Mouse (Mus musculus) left cerebral cortex, postnatal 10 days (tissue): Measurements from ENCODE around the gene Prickle1. TPM values are rescaled to one million over a fixed set of nuclear protein-coding genes. Genes with fewer than 3 reads are reported as not detected.

Experiments
- DNase-seq, 2 experiments: peaks; one replicate each; pipeline ENCODE4 v3.0.0; 2021 to 2022; ENCODE audit warnings: low spot score in 2 of 2, mixed read lengths in 1 of 2; ENCODE audit errors: extremely low spot score in 1 of 2
- intact Hi-C: fragments of 180-260 bp; cut with DNase I; formaldehyde crosslinking; loops from one replicate; pipeline ENCODE4 v1.15.1; 2025
- total RNA-seq, 2 experiments: library from RNA; stranded (reverse); gene quantifications; 2 replicates each; pipeline ENCODE4 v1.2.3; 2021

Prickle1 gene
- total RNA-seq, 2 experiments from 2014 or later, result 63.1 to 67.0 TPM

DNA sequence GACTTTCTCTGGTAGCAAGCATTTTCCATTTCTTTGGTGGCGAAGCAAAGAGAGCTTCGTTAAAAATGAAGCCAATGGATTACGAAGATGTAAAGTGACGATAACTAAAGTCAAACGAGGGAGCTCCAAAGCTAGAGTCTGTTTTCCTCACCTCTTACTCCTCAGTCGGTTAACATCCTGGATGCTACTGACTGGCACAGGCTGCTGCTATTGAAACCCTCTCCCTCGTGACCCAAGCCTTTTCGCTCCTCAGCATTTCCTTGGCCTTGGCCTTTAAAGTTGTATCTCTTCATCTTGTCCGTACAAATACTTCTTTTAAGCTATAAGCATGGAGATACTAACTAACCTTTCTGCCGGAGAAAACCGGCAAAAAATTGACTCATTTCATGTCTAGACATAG is 1.3 kb upstream of the Prickle1 start:
- intact Hi-C loops, result loop anchor here (5.0 to 10.0 kb wide), 3 partner anchors 90 to 610 kb away; no protein-coding TSS in a partner anchor
- DNase-seq, result peak in 1 of 2 experiments; percentile 5

DNA sequence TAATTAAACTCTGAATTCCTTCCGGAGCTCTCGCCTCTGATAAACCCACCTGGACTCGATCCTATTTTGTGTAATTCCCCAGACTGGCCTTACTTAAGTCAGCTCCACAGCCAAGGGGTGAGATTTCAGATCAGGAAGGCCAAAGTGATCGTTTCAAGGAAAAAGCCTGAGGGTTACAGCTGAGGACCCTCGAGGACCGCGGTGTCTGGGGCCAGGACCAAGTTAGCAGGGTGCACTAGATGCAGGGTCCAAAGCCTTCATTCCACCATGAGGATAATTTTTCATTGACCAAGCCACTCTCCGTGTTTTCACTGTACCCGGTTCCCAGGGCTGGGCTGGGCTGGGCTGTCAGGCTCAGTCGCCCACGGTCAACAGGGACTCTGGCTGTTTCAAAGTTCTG is 594 bp upstream of the Prickle1 start:
- intact Hi-C loops, result loop anchor here (5.0 to 10.0 kb wide), 3 partner anchors 91 to 611 kb away; no protein-coding TSS in a partner anchor
- DNase-seq, result peak; percentile 70 to 81

DNA sequence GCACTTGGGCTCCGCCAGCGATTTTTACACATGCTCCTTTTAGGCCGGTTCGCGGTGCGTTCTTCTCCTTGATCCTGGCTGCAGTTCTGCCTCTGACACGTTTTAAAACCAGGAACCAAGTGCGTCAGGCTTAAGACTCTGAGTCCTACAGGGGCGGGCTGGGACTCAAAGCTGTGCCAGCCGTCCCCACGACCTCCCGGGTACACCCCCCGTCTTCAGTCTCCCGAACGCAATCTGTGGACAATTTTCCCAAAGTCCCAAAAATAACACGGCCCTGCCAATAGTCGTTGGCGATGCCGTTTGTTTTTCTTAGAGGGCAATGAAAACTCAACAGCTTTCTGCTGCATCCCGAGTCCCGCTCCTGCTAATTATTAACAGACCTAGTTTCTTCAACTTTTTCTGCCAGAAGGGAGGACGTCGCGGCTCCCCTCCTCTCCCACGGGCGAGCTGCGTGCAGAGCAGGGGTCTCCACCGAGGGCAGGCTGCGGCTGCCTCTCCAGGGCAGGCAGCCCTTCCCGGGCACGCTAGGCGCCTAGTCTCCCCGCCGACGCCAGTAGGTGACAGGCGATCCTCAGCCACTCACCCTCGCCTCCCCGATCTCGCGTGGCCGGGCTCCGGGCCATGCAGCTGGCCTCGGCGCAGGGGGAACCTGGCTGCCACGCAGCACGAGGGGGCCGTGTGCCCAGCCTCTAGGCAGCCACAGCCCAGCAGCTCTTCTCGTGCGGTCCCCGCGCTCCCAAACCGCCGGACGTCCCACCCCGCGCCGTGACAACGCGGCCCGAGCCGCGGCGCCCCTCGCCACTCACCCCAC is 598 bp downstream of the Prickle1 start:
- peak in 1 of 2 experiments; percentile 79 for DNase-seq
- intact Hi-C loops, result loop anchor here (5.0 to 10.0 kb wide), 3 partner anchors 92 to 612 kb away; no protein-coding TSS in a partner anchor

- no peak for DNase-seq
- intact Hi-C loops, result loop anchor here (10.0 kb wide), 1 partner anchor 240 kb away; no protein-coding TSS in a partner anchor
Observed at GRCm38 (mm10) chr15:93594296-93594887, 1.3 kb downstream of the Prickle1 start.

GRCm38 (mm10) chr15:93592596-93592995 is 3.1 kb downstream of the Prickle1 start:
- intact Hi-C loops, result loop anchor here (10.0 kb wide), 1 partner anchor 242 kb away; no protein-coding TSS in a partner anchor
- no peak for DNase-seq

DNA sequence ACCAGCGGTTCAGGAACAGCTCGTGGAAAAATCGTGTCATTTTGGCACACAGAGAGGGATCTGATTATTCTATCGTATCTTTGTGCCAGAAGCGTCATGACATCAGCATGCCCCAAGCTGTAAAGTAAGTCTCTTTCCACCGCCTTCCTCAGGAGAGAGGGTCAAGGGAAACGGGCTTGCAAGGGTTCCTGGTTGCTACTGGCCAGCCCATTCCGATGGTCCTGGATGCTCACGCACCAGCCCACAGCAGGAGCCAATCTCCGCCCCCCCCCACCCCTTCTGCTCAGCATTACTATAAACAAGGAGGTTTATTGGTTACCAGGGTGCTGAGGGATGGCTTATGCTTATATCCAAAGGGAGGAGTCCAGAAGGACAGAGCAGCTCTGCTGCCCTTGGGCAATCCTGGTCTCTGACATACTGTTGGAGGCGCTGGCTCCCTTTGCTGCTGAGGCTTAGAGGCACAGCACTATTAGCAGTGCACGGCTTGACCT is 3.8 kb downstream of the Prickle1 start:
- DNase-seq, result peak in 1 of 2 experiments; percentile 57
- intact Hi-C loops, result loop anchor here (10.0 kb wide), 1 partner anchor 243 kb away; no protein-coding TSS in a partner anchor

DNA sequence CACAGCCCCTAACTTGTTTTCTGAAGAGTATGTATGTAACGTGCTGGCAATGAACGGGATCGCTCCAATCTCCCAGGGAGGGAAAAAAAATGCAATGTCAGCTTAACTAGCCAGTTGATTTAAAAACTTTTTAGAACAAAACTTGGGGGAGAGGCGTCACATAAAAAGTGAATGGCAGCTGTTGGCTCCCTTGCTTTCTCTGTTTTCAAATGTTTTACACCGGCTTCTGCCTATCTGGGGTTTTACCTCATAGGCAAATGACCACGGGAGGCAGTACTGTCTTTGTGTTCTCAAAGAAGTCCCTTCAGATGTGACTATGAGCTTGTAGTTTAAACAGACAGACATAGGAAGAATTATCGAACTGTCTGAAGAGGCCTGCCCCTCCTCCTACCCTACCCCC is 4.3 kb downstream of the Prickle1 start:
- intact Hi-C loops, result loop anchor here (10.0 kb wide), 1 partner anchor 243 kb away; no protein-coding TSS in a partner anchor
- no peak for DNase-seq

DNA sequence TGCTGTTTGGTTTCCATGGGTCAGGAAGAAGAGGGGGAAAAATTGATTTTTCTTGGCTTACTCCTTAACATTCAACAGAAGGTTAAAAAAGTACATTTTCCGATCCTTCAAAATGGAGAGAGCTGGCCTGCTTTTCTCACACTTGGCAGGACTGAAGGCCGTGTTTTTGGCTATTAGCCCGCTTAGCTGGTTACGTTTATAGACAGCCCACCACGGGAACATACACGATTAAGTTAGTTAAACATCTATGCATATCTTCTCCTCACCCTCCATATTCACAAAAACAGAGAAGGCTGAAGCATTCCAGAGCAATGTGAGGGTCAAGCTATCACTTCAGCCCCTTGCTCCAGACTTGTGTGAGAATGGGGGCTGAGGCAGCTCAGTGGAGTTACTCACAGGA is 7.3 kb downstream of the Prickle1 start:
- no peak for DNase-seq
- intact Hi-C loops, result no loop called here

- no peak for DNase-seq
- intact Hi-C loops, result no loop called here
Observed at GRCm38 (mm10) chr15:93587660-93588059, 8.0 kb downstream of the Prickle1 start.

DNA sequence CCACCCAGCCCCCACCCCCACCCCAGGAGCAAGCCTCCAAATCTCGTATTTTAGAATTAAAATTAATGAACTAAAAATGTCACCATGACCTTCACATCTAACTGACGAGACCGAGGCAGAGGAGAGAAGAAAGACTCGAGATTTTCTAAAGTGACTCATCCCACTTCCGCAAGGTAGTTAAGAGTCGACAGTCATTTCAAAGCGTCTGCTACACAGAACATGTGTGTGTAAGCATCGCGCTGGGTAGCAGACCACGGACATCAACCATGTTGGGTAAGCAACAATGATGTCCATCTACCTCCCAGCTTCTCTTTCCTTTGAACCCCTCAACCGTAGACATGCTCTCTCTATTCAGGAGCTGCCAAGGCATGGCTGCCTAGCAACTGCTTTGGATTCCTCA is 12.6 kb downstream of the Prickle1 start:
- DNase-seq, result no peak
- intact Hi-C loops, result no loop called here

- intact Hi-C loops, result no loop called here
- DNase-seq, result no peak
Observed at GRCm38 (mm10) chr15:93581736-93582135, 14.0 kb downstream of the Prickle1 start.

DNA sequence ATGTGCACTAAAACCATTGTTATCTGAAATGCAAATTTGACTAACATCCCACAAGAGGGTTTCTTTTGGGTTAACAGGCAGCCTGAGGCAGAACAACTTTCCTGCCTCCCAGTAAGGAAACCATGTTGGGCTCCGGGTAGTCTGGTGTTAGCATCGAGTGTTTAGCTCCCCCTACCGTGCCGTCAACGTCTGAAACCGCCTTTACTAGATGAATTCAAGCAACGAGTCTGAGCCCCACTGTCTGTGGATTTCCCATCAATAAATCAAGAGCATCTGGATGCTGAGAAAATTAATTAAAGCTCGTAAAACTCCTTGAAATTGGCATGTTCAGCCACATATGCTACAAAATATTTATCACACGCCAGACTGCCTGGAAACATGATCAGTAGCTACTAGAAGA is 15.8 kb downstream of the Prickle1 start:
- intact Hi-C loops, result loop anchor here (5.0 to 10.0 kb wide), 2 partner anchors 63 to 125 kb away; no protein-coding TSS in a partner anchor
- peak in 1 of 2 experiments; percentile 40 for DNase-seq

- intact Hi-C loops, result loop anchor here (5.0 to 10.0 kb wide), 2 partner anchors 62 to 124 kb away; no protein-coding TSS in a partner anchor
Observed at GRCm38 (mm10) chr15:93579100-93579499, 16.6 kb downstream of the Prickle1 start.

GRCm38 (mm10) chr15:93576361-93576760 is 19.3 kb downstream of the Prickle1 start:
- intact Hi-C loops, result loop anchor here (5.0 to 10.0 kb wide), 2 partner anchors 59 to 122 kb away; no protein-coding TSS in a partner anchor
- DNase-seq, result no peak

More at GRCm38 (mm10) chr15:93579100-93579499, 16.6 kb downstream of the Prickle1 start:
- no peak for DNase-seq

- intact Hi-C loops, result loop anchor here (5.0 to 10.0 kb wide), 2 partner anchors 59 to 121 kb away; no protein-coding TSS in a partner anchor
- DNase-seq, result peak; percentile 73 to 84
Observed at GRCm38 (mm10) chr15:93575884-93576283, 19.8 kb downstream of the Prickle1 start.

GRCm38 (mm10) chr15:93572889-93573288 is 22.8 kb downstream of the Prickle1 start:
- intact Hi-C loops, result loop anchor here (5.0 to 10.0 kb wide), 2 partner anchors 118 to 306 kb away; no protein-coding TSS in a partner anchor
- no peak for DNase-seq

DNA sequence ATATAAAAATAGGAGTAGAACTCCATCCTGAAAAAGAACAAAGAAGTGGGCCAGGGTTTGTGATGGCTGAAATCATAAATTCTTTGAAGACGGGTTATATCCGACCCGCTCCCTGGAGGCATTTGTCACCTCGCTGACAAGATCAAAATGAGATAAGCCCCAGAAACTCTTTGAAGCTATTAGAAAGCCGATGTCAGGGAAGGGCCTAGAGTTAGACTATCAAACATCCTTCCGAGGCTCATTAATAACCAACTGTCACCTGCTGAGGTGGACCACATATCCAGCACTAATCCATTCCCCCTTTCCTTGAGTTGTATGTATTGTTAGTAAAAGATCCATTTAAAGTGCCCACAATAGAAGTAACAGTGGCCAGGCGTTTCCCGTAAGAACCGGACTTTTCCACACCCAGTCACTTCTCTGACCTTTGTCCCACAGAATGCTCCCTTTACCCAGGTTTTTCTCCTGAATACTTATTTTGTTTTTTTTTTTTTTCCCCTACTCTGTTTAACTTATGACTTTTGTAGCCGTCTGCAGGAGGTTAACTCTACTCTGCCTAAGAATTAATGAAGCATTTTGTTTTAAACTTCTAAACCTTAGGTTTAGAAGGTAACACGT is 24.7 kb downstream of the Prickle1 start:
- no peak for DNase-seq
- intact Hi-C loops, result loop anchor here (5.0 to 10.0 kb wide), 2 partner anchors 116 to 304 kb away; no protein-coding TSS in a partner anchor

DNA sequence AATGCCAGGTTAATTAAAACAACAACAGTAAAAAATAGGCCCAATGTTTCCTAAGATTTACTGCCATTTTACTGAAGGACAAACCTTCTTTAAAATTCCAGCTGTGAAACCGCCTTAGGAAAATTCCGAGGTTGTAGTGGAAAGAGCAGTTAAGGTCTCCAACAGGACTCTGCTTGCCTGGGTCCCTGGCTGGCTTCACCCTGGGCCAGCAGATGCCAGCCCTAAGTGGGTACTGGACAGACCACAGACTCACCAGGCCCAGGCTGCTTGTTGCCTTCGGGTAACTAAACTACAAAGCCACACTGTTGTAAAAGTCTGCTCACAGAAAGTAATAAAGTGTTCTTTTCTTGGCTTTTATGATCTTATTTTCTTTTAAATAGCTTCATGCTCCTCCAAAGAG is 26.8 kb downstream of the Prickle1 start:
- intact Hi-C loops, result no loop called here
- DNase-seq, result no peak
